Mouse (Mus musculus) liver, embryonic 16.5 days (tissue): ENCODE results near the gene Drp2. TPM values are rescaled to one million over a fixed set of nuclear protein-coding genes. Genes with fewer than 3 reads are reported as not detected.

ENCODE experiments used
- ATAC-seq: fragments of 200-750 bp; cut with Nextera tagmentation; 2 replicates; pipeline ENCODE4 v1.8.0; 2017; ENCODE audit warnings: low read depth, mild to moderate bottlenecking, moderate number of reproducible peaks, moderate library complexity
- H3K27ac ChIP-seq: fragments of 300-500 bp; sonication (generic); 2 replicates; pipeline ENCODE4 v1.5.1; 2014; ENCODE audit warnings: mild to moderate bottlenecking, low read length
- H3K27me3 ChIP-seq: fragments of 300-500 bp; sonication (generic); 2 replicates; pipeline ENCODE4 v1.6.1; 2014; ENCODE audit warnings: low read depth, low read length, mixed read lengths; ENCODE audit not compliant: control insufficient read depth, insufficient read depth
- H3K36me3 ChIP-seq: fragments of 300-500 bp; sonication (generic); 2 replicates; pipeline ENCODE4 v1.6.1; 2014; ENCODE audit warnings: mild to moderate bottlenecking; ENCODE audit not compliant: control insufficient read depth, insufficient read depth
- H3K4me1 ChIP-seq: fragments of 300-500 bp; sonication (generic); 2 replicates; pipeline ENCODE4 v1.6.1; 2014; ENCODE audit warnings: low read depth, low read length, mixed read lengths; ENCODE audit not compliant: control insufficient read depth
- H3K4me2 ChIP-seq: fragments of 300-500 bp; sonication (generic); 2 replicates; pipeline ENCODE4 v1.6.1; 2014; ENCODE audit warnings: low read depth, low read length, mixed read lengths
- H3K4me3 ChIP-seq: fragments of 300-500 bp; sonication (generic); 2 replicates; pipeline ENCODE4 v1.5.1; 2014; ENCODE audit warnings: low read depth, mild to moderate bottlenecking, low read length
- H3K9ac ChIP-seq: fragments of 300-500 bp; sonication (generic); 2 replicates; pipeline ENCODE4 v1.6.1; 2014; ENCODE audit warnings: low read depth, low read length
- H3K9me3 ChIP-seq: fragments of 300-500 bp; sonication (generic); replicated peaks from 2 replicates; pipeline ENCODE4 v1.6.1; 2016; ENCODE audit warnings: low read length; ENCODE audit not compliant: control insufficient read depth
- WGBS: fragments of 180-500 bp; shearing (Covaris S2); extraction: QIAGEN DNeasy Blood & Tissue Kit; methylation state at CpG from one replicate; pipeline ENCODE4 v1.1.7; 2014; ENCODE audit not compliant: insufficient replicate concordance; 5-methylcytosine and 5-hydroxymethylcytosine counted together
- polyA plus RNA-seq: library from polyadenylated mRNA; unstranded; fragments of >200 nt; fragmentation: Nextera tagmentation; extraction: Ambion mirVana; gene quantifications from 2 replicates; pipeline ENCODE4 v1.2.1, GENCODE M21; 2015

Drp2 gene
- polyA plus RNA-seq, 1 experiment from 2014 or later = 0.12 TPM

DNA sequence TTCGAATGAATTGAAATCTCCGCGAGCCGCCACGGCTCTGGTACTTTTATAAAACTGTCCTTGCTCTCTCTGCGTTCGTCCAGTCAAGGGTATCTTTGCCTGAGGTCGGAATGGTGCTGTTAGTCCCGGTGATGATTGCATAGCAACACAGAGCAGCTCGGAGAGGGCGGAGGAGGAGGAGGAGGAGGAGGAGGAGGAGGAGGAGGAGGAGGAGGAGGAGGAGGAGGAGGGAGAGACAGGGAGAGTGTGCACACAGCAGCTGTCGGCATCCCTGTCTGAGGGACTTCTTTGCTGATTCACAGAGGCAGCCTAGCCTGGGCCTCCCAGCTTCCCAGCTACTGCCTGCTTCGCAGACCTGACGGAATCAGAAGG lies 219 bp downstream of the Drp2 start:
- 38% methylated on average over 12 of the region's 14 CpGs for WGBS
- H3K36me3 ChIP-seq = no peaks in the 10 kb centered on the region
- H3K4me1 ChIP-seq = no peaks in the 10 kb centered on the region
- H3K27ac ChIP-seq = no peak overlapping the region
- ATAC-seq = no peak
- no peak overlapping the region; the same call in 1 of the 2 replicates for H3K4me3 ChIP-seq
- H3K27me3 ChIP-seq = no peaks in the 10 kb centered on the region; the same call in none of the 2 replicates
- H3K9ac ChIP-seq = no peak overlapping the region
- H3K4me2 ChIP-seq = peak overlapping the region; percentile 17; the same call in 1 of the 2 replicates
- H3K9me3 ChIP-seq = no peaks in the 10 kb centered on the region

DNA sequence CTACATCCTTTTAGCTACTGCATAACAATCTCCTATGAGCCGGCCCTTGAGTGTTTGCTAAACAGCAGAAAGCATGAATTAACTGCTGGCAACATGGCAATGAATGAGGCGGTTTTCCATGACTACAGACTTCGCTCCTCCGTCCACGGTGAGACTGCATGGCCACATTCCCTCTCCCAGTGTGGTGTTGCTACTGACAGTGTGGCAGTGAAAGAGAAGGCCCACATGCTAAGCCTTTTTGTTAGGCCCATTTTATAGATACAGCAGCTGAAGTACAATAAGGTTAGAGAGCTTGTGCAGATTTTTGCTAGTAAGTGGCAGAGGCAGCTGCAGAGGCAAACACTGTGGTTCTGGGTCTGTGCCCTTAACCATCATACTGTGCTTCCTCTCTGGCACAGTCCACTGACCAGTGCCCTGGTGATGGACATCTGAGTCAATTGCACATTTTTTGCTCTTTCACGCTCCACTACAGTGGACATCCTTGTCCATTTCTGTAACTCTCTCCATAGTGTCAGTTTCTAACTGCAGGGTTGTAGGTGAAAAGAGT lies 5.1 kb downstream of the Drp2 start:
- 69% methylated on average over 6 of the region's 6 CpGs for WGBS
- Histone ChIP-seq H3K4me3 (no peak overlapping the region), H3K9ac (no peak overlapping the region), H3K4me2 (no peak overlapping the region), H3K27ac (no peak overlapping the region), H3K9me3 (no peaks in the 10 kb centered on the region), H3K4me1 (no peaks in the 10 kb centered on the region), H3K27me3 (no peaks in the 10 kb centered on the region; the same call in 1 of the 2 replicates), H3K36me3 (no peaks in the 10 kb centered on the region)
- ATAC-seq = no peak

DNA sequence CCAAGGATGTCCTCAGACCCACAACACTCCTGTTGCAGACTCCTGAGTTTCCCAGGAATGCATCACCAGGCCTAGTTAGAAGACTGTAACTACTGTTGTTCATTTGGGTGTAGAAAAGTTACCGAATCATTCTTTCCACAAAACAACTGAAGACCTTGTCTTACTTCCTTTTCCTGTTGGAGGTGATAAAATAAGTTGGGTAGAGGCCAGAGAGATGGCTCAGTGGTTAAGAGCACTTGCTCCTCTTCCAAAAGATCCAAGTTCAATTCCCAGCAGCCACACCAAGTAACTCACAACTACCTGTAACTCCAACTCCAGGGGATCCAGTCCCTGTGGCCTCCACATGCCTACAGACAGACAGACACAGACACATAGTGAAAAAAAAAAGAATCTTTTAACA lies 7.7 kb downstream of the Drp2 start:
- Histone ChIP-seq H3K27ac (no peak overlapping the region), H3K9me3 (no peaks in the 10 kb centered on the region), H3K36me3 (no peaks in the 10 kb centered on the region), H3K27me3 (no peaks in the 10 kb centered on the region), H3K4me2 (no peak overlapping the region), H3K4me3 (no peak overlapping the region), H3K9ac (no peak overlapping the region), H3K4me1 (no peaks in the 10 kb centered on the region)
- WGBS = 27% methylated on average over 1 of the region's 1 CpGs
- no peak for ATAC-seq

DNA sequence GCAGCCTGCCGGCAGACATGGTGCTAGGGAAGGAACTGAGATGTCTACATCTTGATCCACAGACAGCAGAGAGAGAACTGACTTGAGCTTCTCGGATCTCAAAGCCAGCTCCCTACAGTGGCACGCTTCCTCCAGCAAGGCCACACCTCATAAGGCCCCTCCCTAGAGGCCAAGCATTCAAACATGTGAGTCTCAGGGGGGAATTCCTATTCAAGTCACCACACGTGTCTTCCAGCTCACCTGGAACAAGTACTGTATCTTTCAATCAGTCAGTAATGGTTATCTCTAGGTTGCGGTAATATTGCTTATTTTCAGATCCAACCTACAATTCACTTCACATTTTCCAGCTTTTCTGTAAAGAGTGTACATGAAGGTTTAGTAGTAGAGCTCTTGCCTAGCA lies 15.7 kb downstream of the Drp2 start:
- ATAC-seq = no peak
- Histone ChIP-seq H3K9ac (no peak overlapping the region), H3K9me3 (no peaks in the 10 kb centered on the region), H3K4me2 (no peak overlapping the region), H3K36me3 (no peaks in the 10 kb centered on the region), H3K4me1 (no peaks in the 10 kb centered on the region), H3K27ac (no peak overlapping the region), H3K4me3 (no peak overlapping the region), H3K27me3 (no peaks in the 10 kb centered on the region)
- WGBS = 75% methylated on average over 5 of the region's 5 CpGs

DNA sequence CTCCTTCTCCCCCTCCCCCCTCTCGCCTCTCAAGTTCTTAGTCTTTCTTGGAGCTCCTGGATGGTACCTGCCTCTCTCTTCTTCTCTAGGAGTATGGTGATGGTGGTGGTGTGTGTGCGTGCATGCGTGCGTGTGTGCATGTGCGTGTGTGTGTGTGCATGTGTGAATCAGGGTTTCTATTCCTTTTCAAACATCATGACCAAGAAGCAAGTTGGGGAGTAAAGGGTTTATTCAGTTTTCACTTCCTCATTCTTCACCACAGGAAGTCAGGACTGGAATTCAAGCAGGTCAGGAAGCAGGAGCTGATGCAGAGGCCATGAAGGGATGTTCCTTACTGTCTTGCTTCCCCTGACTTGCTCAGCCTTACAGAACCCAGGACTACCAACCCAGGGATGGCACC lies 19.9 kb downstream of the Drp2 start:
- Histone ChIP-seq H3K4me1 (no peaks in the 10 kb centered on the region), H3K27ac (no peak overlapping the region), H3K4me3 (no peak overlapping the region), H3K9me3 (no peaks in the 10 kb centered on the region), H3K27me3 (no peaks in the 10 kb centered on the region), H3K4me2 (no peak overlapping the region), H3K36me3 (no peaks in the 10 kb centered on the region), H3K9ac (no peak overlapping the region)
- WGBS = 56% methylated on average over 5 of the region's 5 CpGs
- no peak for ATAC-seq

- no peak for ATAC-seq
These were observed 21.4 kb downstream of the Drp2 start for GRCm38 (mm10) chrX:134425798-134426197.

GRCm38 (mm10) chrX:134426819-134427218 lies 22.5 kb downstream of the Drp2 start:
- no peak for ATAC-seq

More at GRCm38 (mm10) chrX:134425798-134426197, 21.4 kb downstream of the Drp2 start:
- Histone ChIP-seq H3K4me2 (no peak overlapping the region), H3K27me3 (no peaks in the 10 kb centered on the region), H3K4me3 (no peak overlapping the region), H3K36me3 (no peaks in the 10 kb centered on the region), H3K27ac (no peak overlapping the region), H3K4me1 (no peaks in the 10 kb centered on the region), H3K9me3 (no peaks in the 10 kb centered on the region), H3K9ac (no peak overlapping the region)
- 68% methylated on average over 10 of the region's 10 CpGs for whole genome bisulfite sequencing

DNA sequence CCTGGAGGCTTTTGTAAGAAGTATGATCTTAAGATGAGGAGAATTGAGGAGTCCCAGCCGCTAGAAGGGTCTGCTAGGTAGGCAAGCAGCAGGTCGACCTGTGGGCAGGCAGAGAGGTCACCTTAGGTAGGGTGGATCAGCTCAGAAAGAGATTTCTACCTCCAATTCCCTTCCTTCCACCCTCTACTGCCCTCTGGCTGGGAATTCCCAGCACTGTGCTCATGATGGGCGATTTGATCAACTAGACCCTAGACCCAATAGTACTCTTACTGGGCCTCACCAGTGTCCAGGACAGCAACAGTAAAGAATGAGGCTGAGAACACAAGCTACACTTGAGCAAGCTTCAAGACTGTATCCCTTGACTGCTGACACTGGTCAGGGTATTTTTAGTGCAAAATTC lies 23.0 kb downstream of the Drp2 start:
- 38% methylated on average over 3 of the region's 3 CpGs for WGBS
- H3K36me3 ChIP-seq = no peaks in the 10 kb centered on the region
- H3K4me3 ChIP-seq = no peak overlapping the region
- no peak overlapping the region for H3K27ac ChIP-seq
- H3K4me1 ChIP-seq = no peaks in the 10 kb centered on the region
- H3K9ac ChIP-seq = no peak overlapping the region
- no peaks in the 10 kb centered on the region for H3K9me3 ChIP-seq
- no peaks in the 10 kb centered on the region for H3K27me3 ChIP-seq
- H3K4me2 ChIP-seq = no peak overlapping the region
- no peak for ATAC-seq

More at GRCm38 (mm10) chrX:134426819-134427218, 22.5 kb downstream of the Drp2 start:
- no peaks in the 10 kb centered on the region for H3K27me3 ChIP-seq
- no peaks in the 10 kb centered on the region for H3K36me3 ChIP-seq
- H3K4me3 ChIP-seq = no peak overlapping the region
- no peak overlapping the region for H3K9ac ChIP-seq
- no peak overlapping the region for H3K27ac ChIP-seq
- H3K4me1 ChIP-seq = no peaks in the 10 kb centered on the region
- WGBS = 68% methylated on average over 6 of the region's 6 CpGs
- H3K4me2 ChIP-seq = no peak overlapping the region
- no peaks in the 10 kb centered on the region for H3K9me3 ChIP-seq

DNA sequence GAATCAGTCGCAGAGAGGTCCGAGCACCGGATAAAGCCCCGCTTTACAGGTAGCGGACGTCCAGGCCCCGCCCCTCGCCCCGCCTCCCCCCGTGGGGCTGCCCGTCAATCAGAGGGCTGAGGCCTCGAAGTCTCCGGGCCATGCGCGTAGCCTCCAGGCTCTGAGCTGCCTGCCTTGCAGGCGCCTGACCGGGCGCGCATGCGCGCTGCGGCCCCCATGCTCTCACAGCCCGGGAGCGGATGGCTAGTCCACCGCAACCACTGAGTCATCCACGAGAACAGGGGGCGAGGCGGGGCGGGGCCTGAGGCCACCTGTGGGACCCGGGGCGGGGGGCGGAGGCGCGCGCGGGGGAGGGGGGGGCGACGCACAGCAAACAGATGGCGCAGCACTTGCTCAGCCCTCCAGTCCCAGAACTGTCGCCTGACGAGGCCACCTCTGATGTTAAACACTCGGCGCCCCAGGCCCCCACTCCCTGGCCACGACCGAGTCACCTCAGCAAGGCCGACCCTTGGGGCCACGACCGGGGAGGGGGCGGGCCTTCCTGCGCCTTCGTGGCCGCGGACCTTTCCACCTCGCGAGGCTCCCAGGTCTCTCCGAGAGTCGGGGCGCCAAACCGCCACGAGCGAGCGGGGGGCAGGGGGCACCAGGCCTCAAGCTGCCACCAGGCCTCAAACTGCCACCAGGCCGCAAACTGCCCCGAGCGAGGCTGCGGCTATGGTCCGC lies 70.8 kb downstream of the Drp2 start:
- Histone ChIP-seq H3K4me1 (no peaks in the 10 kb centered on the region), H3K4me3 (no peak overlapping the region), H3K27me3 (no peaks in the 10 kb centered on the region), H3K36me3 (no peaks in the 10 kb centered on the region), H3K27ac (no peak overlapping the region), H3K9ac (no peak overlapping the region), H3K9me3 (peaks cover 3% of the 10 kb centered on the region), H3K4me2 (no peak overlapping the region)
- no peak for ATAC-seq
- 69% methylated on average over 63 of the region's 67 CpGs for WGBS
